9 mouse cellular contexts compared by ENCODE assay signal in genomic region chr17:56511707-56512090, GRCm38 (mm10). TPM values are rescaled to one million over a fixed set of nuclear protein-coding genes. Genes with fewer than 3 reads are reported as not detected.
DNase-seq lines count a peak whose midpoint lies in the region; ATAC-seq lines count a peak whose summit lies in the region.
"Had no signal": no experiment of that assay in that cellular context is flagged by ENCODE, and none has a peak within 500 bp of the region (broad histone marks: within the 10 kb centered on the region; RNA-seq: fewer than 3 reads in every experiment).

No protein-coding gene starts in this region.

- peak overlapping the region; percentile 25; the same call in 1 of the 2 replicates for H3K4me3 ChIP-seq in heart, embryonic 16.5 days (ENCODE audit: low read length)
- H3K4me3 ChIP-seq in embryonic facial prominence, embryonic 12.5 days: peak overlapping the region; percentile 26
- H3K4me3 ChIP-seq in hindbrain, embryonic 14.5 days (replicated peaks; ENCODE audit: low read length): peak overlapping the region; percentile 23
- H3K4me3 ChIP-seq in midbrain, embryonic 14.5 days (replicated peaks; ENCODE audit: low read depth, low read length): peak overlapping the region; percentile 22

- WGBS in heart, embryonic 16.5 days: 20% methylated on average over 29 of the region's 29 CpGs
- 28% methylated on average over 29 of the region's 29 CpGs for WGBS in embryonic facial prominence, embryonic 12.5 days
- WGBS in hindbrain, embryonic 14.5 days: 22% methylated on average over 29 of the region's 29 CpGs
- WGBS in midbrain, embryonic 14.5 days: 25% methylated on average over 29 of the region's 29 CpGs

- peaks cover 13% of the 10 kb centered on the region for H3K9me3 ChIP-seq in heart, embryonic 16.5 days (replicated peaks; ENCODE audit: control insufficient read depth, low read length)
- H3K9me3 ChIP-seq in embryonic facial prominence, embryonic 12.5 days: no peaks in the 10 kb centered on the region
- no peaks in the 10 kb centered on the region for H3K9me3 ChIP-seq in hindbrain, embryonic 14.5 days (ENCODE audit: control insufficient read depth, low read length)
- no peaks in the 10 kb centered on the region for H3K9me3 ChIP-seq in midbrain, embryonic 14.5 days (ENCODE audit: control insufficient read depth, low read length)

- H3K9ac ChIP-seq in heart, embryonic 16.5 days (ENCODE audit: low read length): no peak overlapping the region
- no peak overlapping the region for H3K9ac ChIP-seq in embryonic facial prominence, embryonic 12.5 days
- 0 out of 2 replicates have a peak overlapping the region, but pooled peaks have one; percentile 13 for H3K9ac ChIP-seq in hindbrain, embryonic 14.5 days
- 0 out of 2 replicates have a peak overlapping the region, but pooled peaks have one; percentile 9 for H3K9ac ChIP-seq in midbrain, embryonic 14.5 days (replicated peaks; ENCODE audit: low read length)

- H3K27me3 ChIP-seq in heart, embryonic 16.5 days (ENCODE audit: control insufficient read depth, insufficient read depth, low read length): peaks cover 64% of the 10 kb centered on the region
- H3K27me3 ChIP-seq in embryonic facial prominence, embryonic 12.5 days: peaks cover 71% of the 10 kb centered on the region
- H3K27me3 ChIP-seq in hindbrain, embryonic 14.5 days (ENCODE audit: control insufficient read depth, insufficient read depth, low read length): peaks cover 31% of the 10 kb centered on the region
- H3K27me3 ChIP-seq in midbrain, embryonic 14.5 days (ENCODE audit: control insufficient read depth, insufficient read depth, low read length): peaks cover 31% of the 10 kb centered on the region

- H3K4me1 ChIP-seq in heart, embryonic 16.5 days (ENCODE audit: control insufficient read depth, insufficient read depth, low read length): peaks cover 6% of the 10 kb centered on the region; the same call in 1 of the 2 replicates
- peaks cover 35% of the 10 kb centered on the region for H3K4me1 ChIP-seq in embryonic facial prominence, embryonic 12.5 days
- H3K4me1 ChIP-seq in hindbrain, embryonic 14.5 days (replicated peaks; ENCODE audit: control insufficient read depth, insufficient read depth, low read length): peaks cover 18% of the 10 kb centered on the region
- peaks cover 26% of the 10 kb centered on the region for H3K4me1 ChIP-seq in midbrain, embryonic 14.5 days (ENCODE audit: control insufficient read depth, insufficient read depth, low read length)

- no peak for DNase-seq in heart, postnatal 4 days
- DNase-seq in hindbrain, embryonic 14.5 days (ENCODE audit: low spot score): peak; percentile 2
- DNase-seq in midbrain, embryonic 14.5 days: no peak
- no peak for DNase-seq in spleen, postnatal 10 days (ENCODE audit: low spot score in 2 of 2)
- no peak for DNase-seq in thymus, postnatal 10 days (ENCODE audit: low spot score in 2 of 2)
- no peak for DNase-seq in kidney, postnatal 14 days

- no peaks in the 10 kb centered on the region for H3K36me3 ChIP-seq in heart, embryonic 16.5 days (ENCODE audit: control insufficient read depth, insufficient read depth)
- no peaks in the 10 kb centered on the region for H3K36me3 ChIP-seq in embryonic facial prominence, embryonic 12.5 days
- no peaks in the 10 kb centered on the region for H3K36me3 ChIP-seq in hindbrain, embryonic 14.5 days (replicated peaks; ENCODE audit: control insufficient read depth, insufficient read depth)
- H3K36me3 ChIP-seq in midbrain, embryonic 14.5 days (ENCODE audit: control insufficient read depth, insufficient read depth, low read length): no peaks in the 10 kb centered on the region

- no peak for ATAC-seq in heart, embryonic 16.5 days (replicated peaks; ENCODE audit: extremely low read depth, insufficient read depth, low FRiP score)
- ATAC-seq in embryonic facial prominence, embryonic 12.5 days (ENCODE audit: insufficient number of reproducible peaks, insufficient read depth, low FRiP score, low TSS enrichment): no peak
- ATAC-seq in hindbrain, embryonic 14.5 days (ENCODE audit: low FRiP score): no peak
- no peak for ATAC-seq in midbrain, embryonic 14.5 days (ENCODE audit: low FRiP score, low TSS enrichment)

- peak overlapping the region; percentile 25 for H3K4me2 ChIP-seq in heart, embryonic 16.5 days (ENCODE audit: low read depth, low read length)
- peak overlapping the region; percentile 39 for H3K4me2 ChIP-seq in embryonic facial prominence, embryonic 12.5 days (replicated peaks)
- peak overlapping the region; percentile 41 for H3K4me2 ChIP-seq in hindbrain, embryonic 14.5 days (replicated peaks)
- peak overlapping the region; percentile 44 for H3K4me2 ChIP-seq in midbrain, embryonic 14.5 days (ENCODE audit: low read length)

- H3K27ac ChIP-seq in heart, embryonic 16.5 days (ENCODE audit: low read length): no peak overlapping the region
- no peak overlapping the region for H3K27ac ChIP-seq in embryonic facial prominence, embryonic 12.5 days
- no peak overlapping the region for H3K27ac ChIP-seq in hindbrain, embryonic 14.5 days
- H3K27ac ChIP-seq in midbrain, embryonic 14.5 days (replicated peaks; ENCODE audit: low read depth, low read length): no peak overlapping the region

RNA-seq across cellular contexts. Expression of gene Znrf4, which starts 0.5 kb away (rescaled TPM):
- not detected in 2 replicates for polyA plus RNA-seq in heart, embryonic 16.5 days (2015; fragmentation: Nextera tagmentation; extraction: Ambion mirVana)
- not detected for total RNA-seq in heart, postnatal 4 days (2021)
- polyA plus RNA-seq in embryonic facial prominence, embryonic 12.5 days (2016; fragmentation: Nextera tagmentation; extraction: Ambion mirVana): not detected in 2 replicates
- not detected in 2 replicates for polyA plus RNA-seq in hindbrain, embryonic 14.5 days (2014; fragmentation: Nextera tagmentation; extraction: Ambion mirVana)
- polyA plus RNA-seq in midbrain, embryonic 14.5 days (2014; fragmentation: Nextera tagmentation; extraction: Ambion mirVana): not detected in 2 replicates
- total RNA-seq: liver, adult 2 months had no signal
- polyA plus RNA-seq: liver, adult 2 months had no signal

RNA-seq across cellular contexts. Expression of gene Ptprs, which starts 35.4 kb away (rescaled TPM):
- 33.9 and 39.7 TPM in 2 replicates for polyA plus RNA-seq in heart, embryonic 16.5 days (2015; fragmentation: Nextera tagmentation; extraction: Ambion mirVana)
- total RNA-seq in heart, postnatal 4 days (2021): 100 to 1,000 TPM; 140 to 141 TPM
- 158 and 167 TPM in 2 replicates for polyA plus RNA-seq in embryonic facial prominence, embryonic 12.5 days (2016; fragmentation: Nextera tagmentation; extraction: Ambion mirVana)
- 272 and 276 TPM in 2 replicates for polyA plus RNA-seq in hindbrain, embryonic 14.5 days (2014; fragmentation: Nextera tagmentation; extraction: Ambion mirVana)
- polyA plus RNA-seq in midbrain, embryonic 14.5 days (2014; fragmentation: Nextera tagmentation; extraction: Ambion mirVana): 304 and 345 TPM in 2 replicates

RNA-seq across cellular contexts. Expression of gene Gm20219, which starts 42.5 kb away (rescaled TPM):
- polyA plus RNA-seq in heart, embryonic 16.5 days (2015; fragmentation: Nextera tagmentation; extraction: Ambion mirVana): 0.62 and 1.2 TPM in 2 replicates
- under 1 TPM; 0.54 to 0.71 TPM for total RNA-seq in heart, postnatal 4 days (2021)
- polyA plus RNA-seq in embryonic facial prominence, embryonic 12.5 days (2016; fragmentation: Nextera tagmentation; extraction: Ambion mirVana): 1.4 and 1.7 TPM in 2 replicates
- 0.65 and 1.3 TPM in 2 replicates for polyA plus RNA-seq in hindbrain, embryonic 14.5 days (2014; fragmentation: Nextera tagmentation; extraction: Ambion mirVana)
- polyA plus RNA-seq in midbrain, embryonic 14.5 days (2014; fragmentation: Nextera tagmentation; extraction: Ambion mirVana): 0.95 and 1.2 TPM in 2 replicates
- total RNA-seq: liver, adult 2 months had no signal

Comparison
In these comparisons a context has a peak if more than half of its experiments do, and no peak if none do; other contexts are left out.
1. H3K9ac ChIP-seq: peak in hindbrain, embryonic 14.5 days (single experiment) and midbrain, embryonic 14.5 days (single experiment); none in heart, embryonic 16.5 days (single experiment) and embryonic facial prominence, embryonic 12.5 days (single experiment).
2. Peak in every context shown above with its lines, with median percentiles within 50 percentile points of each other: H3K4me2 ChIP-seq and H3K4me3 ChIP-seq.